26 mouse cellular contexts compared by ENCODE assay signal in the genomic region with DNA sequence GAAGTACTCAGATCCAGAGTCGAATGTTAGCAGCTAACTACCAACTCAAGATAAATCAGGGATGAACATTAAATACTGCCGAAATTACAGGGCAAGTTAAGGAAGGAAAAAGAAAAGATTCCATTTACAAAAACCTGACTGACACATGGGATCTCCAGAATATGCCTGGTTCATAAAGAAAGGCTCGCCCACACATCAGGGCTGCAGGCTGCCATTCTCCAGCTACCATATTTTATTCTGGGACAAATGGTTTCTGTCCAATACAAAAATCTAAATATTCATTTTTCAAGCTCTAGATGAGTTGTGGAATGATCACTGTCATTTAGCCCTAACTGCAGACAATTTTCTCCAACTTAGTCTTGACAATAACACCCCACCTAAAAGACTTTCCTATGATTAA.
DNase-seq lines count a peak whose midpoint lies in the region; ATAC-seq and TF ChIP-seq lines count a peak whose summit lies in the region.
"Had no signal": no experiment of that assay in that cellular context is flagged by ENCODE, and none has a peak within 500 bp of the region (broad histone marks: within the 10 kb centered on the region; RNA-seq: fewer than 3 reads in every experiment).

No protein-coding gene starts in this region.

- no peak overlapping the region for H3K4me2 ChIP-seq in forebrain, postnatal 0 days (ENCODE audit: low read depth)
- H3K4me2 ChIP-seq in forebrain, embryonic 13.5 days: no peak overlapping the region
- H3K4me2 ChIP-seq: embryonic facial prominence, embryonic 13.5 days; embryonic facial prominence, embryonic 15.5 days; forebrain, embryonic 12.5 days; forebrain, embryonic 15.5 days had no signal

- H3K36me3 ChIP-seq in forebrain, postnatal 0 days (ENCODE audit: insufficient read depth): no peaks in the 10 kb centered on the region
- no peaks in the 10 kb centered on the region for H3K36me3 ChIP-seq in forebrain, embryonic 13.5 days (ENCODE audit: poor library complexity, severe bottlenecking)
- no peaks in the 10 kb centered on the region for H3K36me3 ChIP-seq in heart, embryonic 10.5 days
- H3K36me3 ChIP-seq: embryonic facial prominence, embryonic 13.5 days; embryonic facial prominence, embryonic 15.5 days; forebrain, embryonic 10.5 days; forebrain, embryonic 12.5 days; forebrain, embryonic 15.5 days; G1E had no signal

- ATAC-seq in forebrain, postnatal 0 days: no peak
- ATAC-seq in forebrain, embryonic 13.5 days: no peak
- no peak for ATAC-seq in activated CD4-positive, CD25-positive, alpha-beta regulatory T cell, adult 4 months
- ATAC-seq: CD4-positive, CD25-positive, alpha-beta regulatory T cell, adult 4 months; forebrain, embryonic 15.5 days; Patski had no signal

- H3K27ac ChIP-seq in forebrain, postnatal 0 days (ENCODE audit: low read depth, low read length): 0 out of 2 replicates have a peak overlapping the region, but pooled peaks have one; percentile 30
- H3K27ac ChIP-seq in forebrain, embryonic 13.5 days: no peak overlapping the region
- no peak overlapping the region for H3K27ac ChIP-seq in heart, embryonic 10.5 days
- H3K27ac ChIP-seq: embryonic facial prominence, embryonic 13.5 days; embryonic facial prominence, embryonic 15.5 days; forebrain, embryonic 10.5 days; forebrain, embryonic 12.5 days; forebrain, embryonic 15.5 days had no signal

- 77% methylated on average over 3 of the region's 3 CpGs for WGBS in forebrain, postnatal 0 days
- WGBS in forebrain, embryonic 13.5 days: 86% methylated on average over 3 of the region's 3 CpGs
- 78% methylated on average over 3 of the region's 3 CpGs for WGBS in heart, embryonic 10.5 days

- DNase-seq in forebrain, postnatal 0 days: no peak
- DNase-seq in heart, adult 11 months: peak; percentile 4
- DNase-seq in heart, embryonic 10.5 days (ENCODE audit: low spot score): no peak
- peak; percentile 53 for DNase-seq in brain, adult 2 months (ENCODE audit: low read depth, low spot score)
- DNase-seq: adrenal gland, adult 2 months; adrenal gland, postnatal 10 days; adrenal gland, postnatal 25 days; B cell, adult 2 months; cerebellum, adult 11-12 months; cerebellum, adult 2 months; cerebellum, adult 9-11 months; cerebellum, postnatal 14 days; cerebellum, postnatal 36 days; embryo, embryonic 11 days had no signal

- H3K9me3 ChIP-seq in forebrain, postnatal 0 days (ENCODE audit: low read length): no peaks in the 10 kb centered on the region
- no peaks in the 10 kb centered on the region for H3K9me3 ChIP-seq in forebrain, embryonic 13.5 days (replicated peaks)
- H3K9me3 ChIP-seq in heart, embryonic 10.5 days: no peaks in the 10 kb centered on the region
- H3K9me3 ChIP-seq: embryonic facial prominence, embryonic 13.5 days; embryonic facial prominence, embryonic 15.5 days; forebrain, embryonic 10.5 days; forebrain, embryonic 12.5 days; forebrain, embryonic 15.5 days had no signal

- no peak overlapping the region for H3K9ac ChIP-seq in forebrain, postnatal 0 days
- no peak overlapping the region for H3K9ac ChIP-seq in forebrain, embryonic 13.5 days
- H3K9ac ChIP-seq: embryonic facial prominence, embryonic 13.5 days; embryonic facial prominence, embryonic 15.5 days; forebrain, embryonic 12.5 days; forebrain, embryonic 15.5 days had no signal

- no peaks in the 10 kb centered on the region for H3K4me1 ChIP-seq in forebrain, postnatal 0 days (ENCODE audit: insufficient read depth)
- no peaks in the 10 kb centered on the region for H3K4me1 ChIP-seq in forebrain, embryonic 13.5 days
- H3K4me1 ChIP-seq in heart, embryonic 10.5 days: no peaks in the 10 kb centered on the region
- H3K4me1 ChIP-seq: embryonic facial prominence, embryonic 13.5 days; embryonic facial prominence, embryonic 15.5 days; forebrain, embryonic 10.5 days; forebrain, embryonic 12.5 days; forebrain, embryonic 15.5 days had no signal

- TF ChIP-seq CTCF in forebrain, postnatal 0 days (IDR thresholded peaks at IDR 0.05; ENCODE audit: low read depth): no peak

- H3K27me3 ChIP-seq in forebrain, postnatal 0 days (ENCODE audit: insufficient read depth, low read length): no peaks in the 10 kb centered on the region
- H3K27me3 ChIP-seq in forebrain, embryonic 13.5 days: no peaks in the 10 kb centered on the region
- no peaks in the 10 kb centered on the region for H3K27me3 ChIP-seq in heart, embryonic 10.5 days (ENCODE audit: insufficient read depth, poor library complexity, severe bottlenecking)
- H3K27me3 ChIP-seq: CH12.LX; embryonic facial prominence, embryonic 13.5 days; embryonic facial prominence, embryonic 15.5 days; forebrain, embryonic 12.5 days; forebrain, embryonic 15.5 days had no signal

- no peak overlapping the region for H3K4me3 ChIP-seq in forebrain, postnatal 0 days (ENCODE audit: low read depth, low read length)
- no peak overlapping the region for H3K4me3 ChIP-seq in forebrain, embryonic 13.5 days
- no peak overlapping the region for H3K4me3 ChIP-seq in heart, embryonic 10.5 days
- H3K4me3 ChIP-seq: embryonic facial prominence, embryonic 13.5 days; embryonic facial prominence, embryonic 15.5 days; erythroblast, embryonic 14.5 days; forebrain, embryonic 10.5 days; forebrain, embryonic 12.5 days; forebrain, embryonic 15.5 days had no signal

Comparison
In these comparisons a context has a peak if more than half of its experiments do, and no peak if none do; other contexts are left out.
1. DNase-seq: peak in heart, adult 11 months (single experiment) and brain, adult 2 months (single experiment); none in forebrain, postnatal 0 days (single experiment) and heart, embryonic 10.5 days (single experiment).